ENCODE assay signal across 1 mouse cellular context in genomic region chr16:30691964-30692363, GRCm38 (mm10).
A peak's percentile ranks its signal among the peaks of the same experiment; 100 is the strongest.
TF ChIP-seq lines count a peak whose summit lies in the region.

No protein-coding gene starts in this region.

TF ChIP-seq in MEL, 35 proteins besides CTCF, POLR2A, EP300 and RAD21 (continued from another document):
- TF ChIP-seq ZMIZ1 (IDR thresholded peaks at IDR 0.05; ENCODE audit: low read depth, low read length) (no peak), MAZ (IDR thresholded peaks at IDR 0.05; ENCODE audit: low read depth, low read length) (no peak), RCOR1 (IDR thresholded peaks at IDR 0.05; ENCODE audit: low read depth, low read length) (peak; percentile 77), JUND (IDR thresholded peaks at IDR 0.05; ENCODE audit: low read depth, low read length) (no peak), TBP (IDR thresholded peaks at IDR 0.05; ENCODE audit: low read depth, low read length) (peak; percentile 60), ELF1 (IDR thresholded peaks at IDR 0.05; ENCODE audit: low read depth, low read length) (peak; percentile 50)
